14 mouse cellular contexts compared by ENCODE assay signal in the genomic region with DNA sequence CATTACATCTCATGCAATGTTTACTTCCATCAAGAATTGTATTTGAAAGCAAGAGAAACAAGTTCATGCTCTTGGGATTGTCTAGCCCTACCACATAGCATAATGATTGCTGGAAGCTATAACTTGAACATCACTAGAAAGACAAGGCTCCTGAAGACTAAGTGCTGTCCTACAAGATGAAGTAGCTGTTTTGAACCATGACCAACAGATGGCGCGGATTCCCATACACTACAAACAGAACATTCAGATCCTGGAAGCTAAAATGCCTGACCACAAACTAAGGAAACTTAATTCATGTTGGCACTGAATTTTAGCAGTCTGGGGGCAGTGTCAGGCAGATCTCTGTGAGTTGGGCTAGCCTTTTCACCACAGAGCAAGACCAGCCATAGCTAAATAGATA. TPM values are rescaled to one million over a fixed set of nuclear protein-coding genes. Genes with fewer than 3 reads are reported as not detected.
A peak's percentile ranks its signal among the peaks of the same experiment; 100 is the strongest.
DNase-seq lines count a peak whose midpoint lies in the region; TF ChIP-seq lines count a peak whose summit lies in the region.
"Had no signal": no experiment of that assay in that cellular context is flagged by ENCODE, and none has a peak within 500 bp of the region (broad histone marks: within the 10 kb centered on the region; RNA-seq: fewer than 3 reads in every experiment).

No protein-coding gene starts in this region.

- DNase-seq in embryo, embryonic 10 days (ENCODE audit: low spot score) = peak; percentile 11
- no peak for DNase-seq in embryo, embryonic 11 days
- no peak for DNase-seq in layer of hippocampus, adult 2 months (ENCODE audit: low spot score in 2 of 2)
- no peak for DNase-seq in layer of hippocampus, postnatal 14 days (ENCODE audit: low spot score in 2 of 2)
- peak; percentile 67 for DNase-seq in 416B (ENCODE audit: low read depth)
- peak; percentile 60 for DNase-seq in R1 (ENCODE audit: low read depth, low spot score)
- no peak for DNase-seq in adrenal gland, postnatal 10 days
- no peak for DNase-seq in layer of hippocampus, adult 8-10 months (ENCODE audit: low spot score in 2 of 2)
- DNase-seq: liver, embryonic 13.5 days had no signal

- peak; percentile 68 for TF ChIP-seq CTCF in layer of hippocampus, adult 2 months (conservative IDR thresholded peaks at IDR 0.05)

- no peak overlapping the region for H3K4me3 ChIP-seq in layer of hippocampus, adult 2 months
- H3K4me3 ChIP-seq: heart, embryonic 10.5 days; hindbrain, embryonic 12.5 days; liver, embryonic 13.5 days; myocyte had no signal

- H3K27ac ChIP-seq in layer of hippocampus, adult 2 months = no peak overlapping the region
- H3K27ac ChIP-seq: heart, embryonic 10.5 days; hindbrain, embryonic 12.5 days; liver, embryonic 13.5 days had no signal

RNA-seq across cellular contexts. Expression of a gene that starts 14.4 kb away (rescaled TPM):
- total RNA-seq in layer of hippocampus, adult 2 months (2021) = not detected
- not detected for total RNA-seq in layer of hippocampus, postnatal 14 days (2021)
- not detected for total RNA-seq in adrenal gland, postnatal 10 days (2021)
- total RNA-seq in layer of hippocampus, adult 8-10 months (2022) = not detected
- total RNA-seq: left cerebral cortex, postnatal 14 days; megakaryocyte-erythroid progenitor cell, adult 5-6 weeks had no signal

RNA-seq across cellular contexts. Expression of a gene that starts 16.9 kb away (rescaled TPM):
- 10 to 100 TPM; 91.8 to 92.3 TPM for total RNA-seq in layer of hippocampus, adult 2 months (2021)
- 100 to 1,000 TPM; 110 to 116 TPM for total RNA-seq in layer of hippocampus, postnatal 14 days (2021)
- 10 to 100 TPM; 40.1 to 41.2 TPM for total RNA-seq in adrenal gland, postnatal 10 days (2021)
- 100 to 1,000 TPM in 1 of 4 experiments, 10 to 100 TPM in 3; 96.9 to 102 (median 98.8) TPM for total RNA-seq in layer of hippocampus, adult 8-10 months (2022)

Comparison
In these comparisons a context has a peak if more than half of its experiments do, and no peak if none do; other contexts are left out.
1. DNase-seq: peak in embryo, embryonic 10 days (single experiment), 416B (single experiment) and R1 (single experiment); none in embryo, embryonic 11 days (single experiment), layer of hippocampus, adult 2 months (0 of 2), layer of hippocampus, postnatal 14 days (0 of 2), adrenal gland, postnatal 10 days (single experiment) and layer of hippocampus, adult 8-10 months (0 of 2).